Mouse (Mus musculus): ENCODE measurements around the gene Tnfsf13b.

Gene Tnfsf13b

DNA sequence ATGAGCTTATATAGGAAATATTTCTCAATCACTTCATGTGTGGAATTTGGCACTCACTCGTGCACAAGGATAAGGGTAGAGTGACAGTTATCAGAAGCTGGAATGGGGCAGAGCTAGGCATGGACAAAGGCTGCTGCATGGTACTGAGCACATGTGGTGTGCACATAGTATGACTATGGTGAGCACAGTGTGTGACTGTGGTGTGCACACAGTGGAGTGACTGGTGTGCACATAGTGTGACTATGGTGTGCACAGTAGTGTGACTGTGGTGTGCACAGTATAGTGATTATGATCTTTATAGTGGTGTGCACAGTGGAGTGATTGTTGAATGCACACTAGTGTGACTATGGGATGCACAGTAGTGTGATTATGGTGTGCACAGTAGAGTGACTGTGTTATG lies 39.5 kb downstream of the Tnfsf13b start:
- no peak for DNase-seq (ENCODE audit: inconsistent ontology term)

GRCm38 (mm10) chr8:10049162-10049561 lies 42.9 kb downstream of the Tnfsf13b start:
- no peak for DNase-seq (ENCODE audit: inconsistent ontology term)

DNA sequence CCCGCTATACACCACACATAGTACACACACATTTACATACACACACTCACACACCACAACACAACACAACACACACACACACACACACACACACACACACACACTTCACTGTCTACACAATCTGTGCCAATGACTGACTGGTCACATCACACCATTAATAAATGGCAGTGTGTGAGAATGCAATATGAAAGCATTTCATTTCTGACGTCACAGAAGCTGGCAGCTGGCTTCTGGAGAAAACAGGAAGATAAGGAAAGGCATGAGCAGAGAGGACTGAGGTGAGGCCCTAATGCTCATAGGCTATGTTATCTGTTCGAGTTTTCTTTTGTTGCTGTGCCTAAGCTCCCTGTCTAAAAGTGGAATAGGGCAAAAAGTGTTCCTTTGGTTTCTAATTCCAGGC lies 45.3 kb downstream of the Tnfsf13b start:
- no peak for DNase-seq (ENCODE audit: inconsistent ontology term)

DNA sequence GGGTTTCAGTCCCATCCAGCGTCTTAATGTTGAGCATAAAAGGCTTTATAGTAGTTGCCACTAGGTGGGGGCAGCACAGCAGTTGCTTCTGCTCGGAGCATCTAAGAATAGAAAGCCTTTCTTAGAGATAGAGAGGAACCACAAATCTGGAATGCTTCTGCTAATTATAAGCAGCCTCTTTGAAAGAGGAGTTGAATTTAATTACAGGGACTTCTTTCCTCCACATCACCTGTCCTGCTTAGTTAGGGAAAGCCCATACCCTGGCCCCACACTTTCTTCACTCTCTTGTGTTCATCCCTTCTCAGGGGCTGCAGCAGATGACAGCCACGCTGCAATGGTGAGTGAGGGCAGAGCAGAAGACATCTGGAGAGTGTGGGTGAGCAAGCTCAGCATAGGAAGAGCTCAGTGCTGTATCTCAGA lies 47.3 kb downstream of the Tnfsf13b start:
- DNase-seq (ENCODE audit: inconsistent ontology term), result peak; percentile 22

DNA sequence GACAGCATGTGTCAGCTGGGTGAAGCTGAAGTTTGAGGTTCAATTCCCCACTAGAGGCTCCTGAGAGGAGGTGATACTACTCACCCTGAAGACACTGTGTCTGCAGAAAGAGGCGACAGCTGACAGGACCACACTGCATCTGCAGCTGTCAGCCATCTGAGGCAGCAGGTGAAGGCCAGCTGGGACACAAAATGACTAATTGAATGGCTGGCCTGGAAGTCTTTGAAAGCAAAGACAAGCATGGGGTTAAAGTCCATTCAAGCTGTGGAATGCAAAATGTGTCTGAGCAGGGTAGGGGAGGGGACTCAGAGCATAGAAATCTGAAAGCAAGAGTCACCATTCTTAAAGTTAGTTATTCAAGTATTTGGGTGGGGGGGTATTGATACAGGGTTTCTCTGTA lies 54.7 kb downstream of the Tnfsf13b start:
- DNase-seq (ENCODE audit: inconsistent ontology term), result no peak

DNA sequence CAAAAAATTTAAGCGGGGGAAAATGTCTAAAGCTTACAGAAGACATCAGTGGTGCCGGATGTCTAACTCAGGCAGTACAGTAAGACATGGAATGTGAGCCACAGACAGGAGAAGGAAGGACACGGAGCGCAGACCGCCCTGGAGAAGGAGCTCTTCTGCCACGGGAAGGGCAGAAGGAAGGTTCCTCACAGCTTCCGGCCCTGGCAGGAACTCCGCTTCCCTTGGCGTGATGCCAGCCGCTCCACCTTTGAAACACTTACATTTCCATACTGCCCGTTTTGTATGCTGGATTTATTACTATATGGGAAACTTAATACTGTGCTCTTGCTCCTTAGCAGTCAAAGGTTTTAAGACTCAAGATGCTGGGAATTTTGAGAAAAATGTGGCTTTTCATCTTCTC lies 60.6 kb downstream of the Tnfsf13b start:
- DNase-seq (ENCODE audit: inconsistent ontology term), result no peak

DNA sequence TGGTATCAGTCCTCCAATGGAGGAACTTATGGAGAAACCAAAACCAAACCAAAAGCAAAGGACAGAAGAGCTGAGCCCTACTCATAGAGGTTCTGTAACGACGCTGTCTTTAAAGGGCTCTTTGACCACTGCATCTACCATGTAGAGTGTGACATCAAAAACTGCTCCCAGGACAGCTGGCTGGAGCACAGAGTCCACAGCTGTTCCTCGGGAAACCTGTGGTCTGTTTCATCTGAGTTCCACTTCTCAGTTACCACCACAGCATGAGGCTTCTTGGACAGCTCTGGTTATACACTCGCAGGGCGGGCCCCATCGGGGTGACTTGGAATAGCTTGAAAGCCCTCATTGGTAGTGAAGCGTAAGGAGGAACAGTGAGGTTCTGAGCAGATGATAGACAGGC lies 61.5 kb downstream of the Tnfsf13b start:
- no peak for DNase-seq (ENCODE audit: inconsistent ontology term)

DNA sequence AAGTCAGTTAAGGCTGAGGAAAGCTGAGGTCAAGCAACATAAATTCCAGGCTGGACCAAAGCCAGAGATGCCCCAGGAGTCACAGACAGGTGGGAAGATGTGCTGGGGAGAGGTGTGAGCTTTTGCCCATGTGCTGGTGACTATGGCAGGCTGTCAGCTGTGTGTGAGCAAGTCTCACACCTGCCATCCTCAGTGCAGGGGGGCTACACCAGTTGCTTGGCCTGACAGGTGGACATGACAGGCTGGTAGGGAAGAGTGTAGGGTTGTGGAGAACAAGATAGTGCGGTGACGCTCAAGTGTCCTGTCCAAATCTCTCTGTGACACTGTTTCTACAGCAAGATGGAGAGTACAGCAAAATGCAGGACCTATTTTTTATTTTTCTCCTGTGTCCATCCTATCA lies 66.1 kb downstream of the Tnfsf13b start:
- DNase-seq (ENCODE audit: inconsistent ontology term), result no peak

Measured in Muller cell, postnatal 12 days (primary cell).